Mouse (Mus musculus) embryonic facial prominence, embryonic 15.5 days (tissue): ENCODE data around the gene Gm20388. TPM values are rescaled to one million over a fixed set of nuclear protein-coding genes. Genes with fewer than 3 reads are reported as not detected.

ENCODE experiments used
- ATAC-seq: fragments of 200-750 bp; cut with Nextera tagmentation; 2 replicates; pipeline ENCODE4 v1.8.0; 2017; ENCODE audit warnings: low read depth, moderate TSS enrichment; ENCODE audit not compliant: insufficient number of reproducible peaks, low FRiP score, low TSS enrichment
- H3K27ac ChIP-seq: fragments of 300-500 bp; sonication (generic); replicated peaks from 2 replicates; pipeline ENCODE4 v1.5.1; 2015; ENCODE audit warnings: mild to moderate bottlenecking, inconsistent platforms
- H3K27me3 ChIP-seq: fragments of 300-500 bp; sonication (generic); 2 replicates; pipeline ENCODE4 v1.6.1; 2015; ENCODE audit warnings: inconsistent platforms
- H3K36me3 ChIP-seq: fragments of 300-500 bp; sonication (generic); 2 replicates; pipeline ENCODE4 v1.6.1; 2015; ENCODE audit warnings: mild to moderate bottlenecking, inconsistent platforms
- H3K4me1 ChIP-seq: fragments of 300-500 bp; sonication (generic); 2 replicates; pipeline ENCODE4 v1.6.1; 2015; ENCODE audit warnings: inconsistent platforms
- H3K4me2 ChIP-seq: fragments of 300-500 bp; sonication (generic); replicated peaks from 2 replicates; pipeline ENCODE4 v1.6.1; 2015; ENCODE audit warnings: mild to moderate bottlenecking, inconsistent platforms
- H3K4me3 ChIP-seq: fragments of 300-500 bp; sonication (generic); replicated peaks from 2 replicates; pipeline ENCODE4 v1.5.1; 2015; ENCODE audit warnings: mild to moderate bottlenecking, inconsistent platforms
- H3K9ac ChIP-seq: fragments of 300-500 bp; sonication (generic); 2 replicates; pipeline ENCODE4 v1.6.1; 2015; ENCODE audit warnings: inconsistent platforms
- H3K9me3 ChIP-seq: fragments of 300-500 bp; sonication (generic); replicated peaks from 2 replicates; pipeline ENCODE4 v1.6.1; 2016; ENCODE audit warnings: inconsistent platforms
- whole genome bisulfite sequencing: fragments of 180-500 bp; shearing (Covaris S2); methylation state at CpG from one replicate; pipeline ENCODE4 v1.1.7; 2015; 5-methylcytosine and 5-hydroxymethylcytosine counted together
- polyA plus RNA-seq: library from polyadenylated mRNA; unstranded; fragments of >200 nt; fragmentation: Nextera tagmentation; extraction: Ambion mirVana; gene quantifications from 2 replicates; pipeline ENCODE4 v1.2.1, GENCODE M21; 2015

Gm20388 gene
- polyA plus RNA-seq, 1 experiment from 2014 or later: 8.0 TPM

DNA sequence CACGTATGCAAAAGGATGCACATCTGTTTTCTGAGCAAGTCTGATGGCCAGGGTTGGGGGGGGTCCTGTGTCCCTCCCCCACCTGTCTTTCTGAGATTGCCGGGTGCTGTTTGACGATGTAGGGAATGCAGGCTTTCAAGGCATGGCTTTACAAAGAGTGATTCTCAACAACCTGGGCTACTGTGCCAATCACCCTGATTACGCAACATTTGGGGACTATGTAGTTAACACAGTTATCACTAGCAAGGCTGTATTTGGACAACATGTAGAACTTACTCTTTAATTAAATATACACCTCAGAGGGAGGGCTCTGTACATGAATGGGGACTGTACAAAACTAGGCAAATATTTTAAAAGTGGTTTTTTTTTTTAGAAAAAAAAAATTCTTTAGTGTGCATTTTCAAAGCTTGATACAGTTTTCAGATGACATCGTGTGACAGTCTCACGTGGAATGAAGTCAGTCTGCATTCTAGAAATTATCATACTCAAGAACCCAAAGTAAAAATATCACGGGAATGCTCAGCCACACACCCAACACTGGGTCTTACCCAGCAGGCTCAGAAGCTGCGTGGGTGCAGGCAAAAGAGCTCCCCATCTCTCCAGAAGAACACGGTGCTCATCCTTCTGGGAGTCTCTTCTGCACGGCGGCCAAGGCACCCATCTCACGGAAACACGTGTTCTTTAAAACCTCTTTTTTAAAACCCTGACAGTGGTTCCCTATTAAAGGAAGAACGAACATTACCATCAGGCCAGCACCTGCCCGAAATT lies 3930.1 kb downstream of the Gm20388 start:
- H3K4me2 ChIP-seq: no peak overlapping the region
- H3K4me3 ChIP-seq: no peak overlapping the region
- ATAC-seq: no peak
- H3K27me3 ChIP-seq: no peaks in the 10 kb centered on the region
- H3K9me3 ChIP-seq: no peaks in the 10 kb centered on the region
- H3K4me1 ChIP-seq: 0 out of 2 replicates have a peak, but pooled peaks cover 2% of the 10 kb centered on the region
- H3K27ac ChIP-seq: no peak overlapping the region
- no peak overlapping the region for H3K9ac ChIP-seq
- peaks cover 12% of the 10 kb centered on the region for H3K36me3 ChIP-seq
- WGBS: 87% methylated on average over 15 of the region's 15 CpGs

DNA sequence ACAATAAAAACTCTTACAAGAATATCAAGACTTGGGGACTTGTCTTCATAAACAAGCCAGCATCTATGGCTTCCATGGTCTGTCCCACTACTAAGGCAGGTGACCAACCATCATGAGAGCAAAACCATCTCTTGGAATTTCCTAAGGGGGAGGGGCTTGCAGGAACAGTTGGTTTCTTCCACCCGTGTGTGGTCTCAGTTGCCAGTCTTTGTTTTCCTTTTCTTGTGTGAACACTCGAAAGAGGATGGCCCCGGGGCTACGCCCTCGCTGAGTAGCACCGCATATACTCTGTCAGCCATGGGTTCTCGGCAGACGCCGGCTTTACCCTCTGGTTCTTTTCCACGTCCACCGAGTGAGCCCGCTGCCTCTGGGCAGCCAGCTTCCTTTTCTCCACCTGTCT lies 3931.4 kb downstream of the Gm20388 start:
- Histone ChIP-seq H3K9me3 (no peaks in the 10 kb centered on the region), H3K27me3 (no peaks in the 10 kb centered on the region), H3K27ac (no peak overlapping the region), H3K9ac (no peak overlapping the region), H3K4me1 (0 out of 2 replicates have a peak, but pooled peaks cover 2% of the 10 kb centered on the region), H3K4me3 (no peak overlapping the region), H3K36me3 (peaks cover 7% of the 10 kb centered on the region), H3K4me2 (no peak overlapping the region)
- no peak for ATAC-seq
- 76% methylated on average over 12 of the region's 12 CpGs for WGBS

DNA sequence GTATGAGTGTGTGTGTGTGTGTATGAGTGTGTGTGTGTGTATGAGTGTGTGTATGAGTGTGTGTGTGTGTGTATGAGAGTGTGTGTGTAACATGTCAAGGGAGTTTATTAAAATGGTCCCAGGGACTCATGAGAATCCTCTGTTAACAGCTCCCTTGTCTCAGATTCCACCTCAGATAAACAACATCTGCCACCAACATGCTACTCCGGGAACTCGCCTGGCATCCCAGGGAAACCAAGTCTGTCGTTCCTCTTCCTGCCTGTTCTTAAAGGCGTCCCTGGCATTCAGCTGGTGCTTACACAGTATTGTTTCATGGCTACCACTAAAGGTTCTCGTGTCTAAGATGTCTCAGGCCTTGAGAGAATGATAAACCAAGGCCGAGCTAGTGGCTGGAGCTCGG lies 3933.7 kb downstream of the Gm20388 start:
- H3K9me3 ChIP-seq: no peaks in the 10 kb centered on the region
- no peaks in the 10 kb centered on the region for H3K27me3 ChIP-seq
- H3K4me1 ChIP-seq: 0 out of 2 replicates have a peak, but pooled peaks cover 2% of the 10 kb centered on the region
- no peaks in the 10 kb centered on the region for H3K36me3 ChIP-seq
- no peak overlapping the region for H3K9ac ChIP-seq
- H3K4me3 ChIP-seq: no peak overlapping the region
- no peak overlapping the region for H3K4me2 ChIP-seq
- whole genome bisulfite sequencing: 56% methylated on average over 7 of the region's 7 CpGs
- H3K27ac ChIP-seq: no peak overlapping the region
- ATAC-seq: no peak

GRCm38 (mm10) chr8:123845114-123845513 lies 3934.5 kb downstream of the Gm20388 start:
- H3K9ac ChIP-seq: no peak overlapping the region
- no peaks in the 10 kb centered on the region for H3K9me3 ChIP-seq
- no peaks in the 10 kb centered on the region for H3K27me3 ChIP-seq
- 0 out of 2 replicates have a peak, but pooled peaks cover 2% of the 10 kb centered on the region for H3K4me1 ChIP-seq
- H3K4me3 ChIP-seq: no peak overlapping the region
- no peak for ATAC-seq
- no peak overlapping the region for H3K4me2 ChIP-seq
- 84% methylated on average over 13 of the region's 13 CpGs for WGBS
- H3K27ac ChIP-seq: no peak overlapping the region
- no peaks in the 10 kb centered on the region for H3K36me3 ChIP-seq

DNA sequence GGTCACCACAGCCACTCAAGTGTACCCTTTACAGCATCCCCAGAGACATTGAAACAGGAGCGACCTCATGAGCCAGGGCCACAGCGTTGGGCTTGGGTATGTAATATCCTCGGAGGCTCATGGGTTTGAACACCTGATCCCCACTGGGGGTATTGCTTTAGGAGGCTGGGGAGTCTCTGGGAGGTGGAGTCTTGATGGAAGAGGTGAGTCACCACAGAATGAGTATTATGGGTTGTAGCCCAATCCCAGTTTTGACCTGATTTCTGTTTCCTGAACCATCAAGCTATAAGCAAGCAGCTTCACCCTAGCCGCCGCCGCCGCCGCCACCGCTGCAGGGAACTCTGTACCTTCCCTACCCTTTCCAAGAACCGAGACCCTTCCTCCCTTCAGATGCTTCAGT lies 3935.3 kb downstream of the Gm20388 start:
- H3K9me3 ChIP-seq: no peaks in the 10 kb centered on the region
- 0 out of 2 replicates have a peak, but pooled peaks have one; percentile 25 for ATAC-seq
- H3K27me3 ChIP-seq: no peaks in the 10 kb centered on the region
- no peak overlapping the region for H3K4me3 ChIP-seq
- H3K27ac ChIP-seq: no peak overlapping the region
- H3K9ac ChIP-seq: no peak overlapping the region
- no peak overlapping the region for H3K4me2 ChIP-seq
- H3K4me1 ChIP-seq: 0 out of 2 replicates have a peak, but pooled peaks cover 2% of the 10 kb centered on the region
- WGBS: 92% methylated on average over 10 of the region's 10 CpGs
- H3K36me3 ChIP-seq: no peaks in the 10 kb centered on the region

DNA sequence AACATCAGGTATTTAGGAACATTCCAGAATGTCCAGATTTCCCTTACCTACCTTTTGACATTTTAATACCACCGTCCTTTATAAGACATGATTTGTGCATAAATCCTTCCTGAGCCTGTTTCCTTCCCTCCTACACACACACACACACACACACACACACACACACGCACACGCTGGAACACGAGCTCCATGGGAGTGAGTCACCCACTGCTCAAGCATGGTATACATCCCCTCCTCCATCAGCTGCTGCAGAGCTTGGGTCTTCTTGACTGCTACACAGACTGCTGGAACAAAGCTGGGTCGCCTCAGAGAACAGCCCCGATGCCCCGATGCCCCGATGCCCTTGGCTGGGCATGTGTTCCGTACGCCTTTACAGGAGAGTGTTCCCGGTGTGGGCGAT lies 3935.9 kb downstream of the Gm20388 start:
- ATAC-seq: no peak
- no peaks in the 10 kb centered on the region for H3K9me3 ChIP-seq
- no peak overlapping the region for H3K9ac ChIP-seq
- H3K36me3 ChIP-seq: no peaks in the 10 kb centered on the region
- no peak overlapping the region for H3K4me3 ChIP-seq
- 85% methylated on average over 12 of the region's 12 CpGs for WGBS
- no peak overlapping the region for H3K27ac ChIP-seq
- H3K27me3 ChIP-seq: no peaks in the 10 kb centered on the region
- H3K4me1 ChIP-seq: 0 out of 2 replicates have a peak, but pooled peaks cover 2% of the 10 kb centered on the region
- H3K4me2 ChIP-seq: no peak overlapping the region

DNA sequence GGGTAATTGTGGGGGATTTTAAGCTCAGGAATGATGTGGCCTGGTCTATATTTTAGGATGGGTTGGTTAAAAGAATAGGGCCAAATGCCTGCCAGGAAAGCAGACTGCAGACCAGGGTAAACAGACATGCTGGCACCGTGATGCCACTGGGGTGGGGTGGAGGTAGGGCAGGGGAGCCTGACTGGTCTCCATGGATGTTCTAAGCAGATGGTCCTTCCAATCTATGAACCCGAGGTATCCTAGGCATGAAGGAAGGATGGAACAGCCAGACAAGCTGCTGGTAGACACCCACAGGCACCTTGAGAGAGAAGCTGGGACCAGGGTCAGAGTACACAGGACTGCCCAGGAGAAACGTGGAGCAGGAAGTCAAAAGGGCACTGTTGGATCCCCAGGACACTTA lies 3936.9 kb downstream of the Gm20388 start:
- no peak for ATAC-seq
- WGBS: 59% methylated on average over 3 of the region's 3 CpGs
- Histone ChIP-seq H3K27ac (no peak overlapping the region), H3K4me1 (0 out of 2 replicates have a peak, but pooled peaks cover 2% of the 10 kb centered on the region), H3K9me3 (no peaks in the 10 kb centered on the region), H3K27me3 (no peaks in the 10 kb centered on the region), H3K9ac (no peak overlapping the region), H3K4me2 (no peak overlapping the region), H3K4me3 (no peak overlapping the region), H3K36me3 (no peaks in the 10 kb centered on the region)

DNA sequence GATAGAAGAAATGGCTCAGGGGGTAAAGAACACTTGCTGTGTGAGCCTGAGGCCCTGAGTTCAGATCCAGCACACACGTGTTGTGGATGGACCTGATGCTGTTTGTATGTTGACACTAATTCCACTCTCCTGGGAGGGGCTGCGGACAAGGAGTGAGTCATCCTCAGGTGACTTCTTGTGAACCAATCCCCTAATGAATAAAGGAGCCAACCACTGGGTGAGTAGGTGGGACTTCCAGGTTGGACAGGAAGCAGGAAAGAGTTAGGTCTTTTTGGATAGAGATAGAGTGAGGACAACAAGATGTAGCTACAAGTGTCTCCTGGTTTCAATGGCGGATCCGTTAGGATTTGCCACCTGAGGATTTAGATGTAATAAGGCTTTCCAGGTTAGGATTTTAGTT lies 3938.7 kb downstream of the Gm20388 start:
- WGBS: 83% methylated on average over 4 of the region's 4 CpGs
- H3K9ac ChIP-seq: no peak overlapping the region
- no peaks in the 10 kb centered on the region for H3K36me3 ChIP-seq
- H3K9me3 ChIP-seq: no peaks in the 10 kb centered on the region
- no peak overlapping the region for H3K4me2 ChIP-seq
- 0 out of 2 replicates have a peak, but pooled peaks cover 2% of the 10 kb centered on the region for H3K4me1 ChIP-seq
- H3K4me3 ChIP-seq: no peak overlapping the region
- H3K27me3 ChIP-seq: no peaks in the 10 kb centered on the region
- no peak for ATAC-seq
- H3K27ac ChIP-seq: no peak overlapping the region

- Histone ChIP-seq H3K4me1 (no peaks in the 10 kb centered on the region), H3K9ac (no peak overlapping the region), H3K4me2 (no peak overlapping the region), H3K36me3 (no peaks in the 10 kb centered on the region), H3K27ac (no peak overlapping the region), H3K27me3 (no peaks in the 10 kb centered on the region), H3K4me3 (no peak overlapping the region), H3K9me3 (no peaks in the 10 kb centered on the region)
- ATAC-seq: no peak
- 68% methylated on average over 5 of the region's 5 CpGs for WGBS
Measured at GRCm38 (mm10) chr8:123851590-123851989, 3940.9 kb downstream of the Gm20388 start.

DNA sequence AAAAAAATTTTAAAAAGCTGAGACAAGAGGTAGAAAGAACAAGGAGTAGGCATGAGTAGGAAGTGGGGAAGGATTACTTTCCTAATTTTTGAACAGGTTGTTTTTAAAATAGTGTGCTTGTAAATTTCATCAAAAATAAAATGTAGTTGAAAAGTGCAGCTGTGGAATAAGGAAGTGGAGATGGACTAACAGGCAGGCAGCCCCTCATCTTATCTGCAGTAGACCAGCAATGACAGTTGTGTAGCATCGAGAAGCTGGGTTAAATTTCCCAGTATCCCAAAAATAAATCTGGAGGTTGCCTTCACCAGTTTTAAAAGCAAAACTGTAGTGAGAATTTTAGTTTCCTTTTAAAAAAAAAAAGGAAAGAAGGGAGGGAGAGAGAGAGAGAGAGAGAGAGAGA lies 3943.6 kb downstream of the Gm20388 start:
- no peaks in the 10 kb centered on the region for H3K27me3 ChIP-seq
- WGBS: 68% methylated on average over 1 of the region's 1 CpGs
- peaks cover 10% of the 10 kb centered on the region for H3K4me1 ChIP-seq
- no peak overlapping the region for H3K9ac ChIP-seq
- no peak for ATAC-seq
- no peaks in the 10 kb centered on the region for H3K9me3 ChIP-seq
- no peak overlapping the region for H3K27ac ChIP-seq
- no peak overlapping the region for H3K4me3 ChIP-seq
- H3K36me3 ChIP-seq: no peaks in the 10 kb centered on the region
- H3K4me2 ChIP-seq: no peak overlapping the region

GRCm38 (mm10) chr8:123854733-123855475 lies 3944.3 kb downstream of the Gm20388 start:
- no peak for ATAC-seq
- no peak overlapping the region for H3K9ac ChIP-seq

More at GRCm38 (mm10) chr8:123854733-123855475, 3944.3 kb downstream of the Gm20388 start:
- no peaks in the 10 kb centered on the region for H3K27me3 ChIP-seq
- H3K9me3 ChIP-seq: no peaks in the 10 kb centered on the region
- H3K27ac ChIP-seq: no peak overlapping the region
- H3K4me1 ChIP-seq: peaks cover 12% of the 10 kb centered on the region
- no peaks in the 10 kb centered on the region for H3K36me3 ChIP-seq
- no peak overlapping the region for H3K4me2 ChIP-seq
- WGBS: 86% methylated on average over 9 of the region's 9 CpGs
- no peak overlapping the region for H3K4me3 ChIP-seq
